Mouse (Mus musculus) CD8-positive naive resting alpha-beta T cell, adult 57 days (primary cell): ENCODE measurements around the gene Zfp663. TPM values are rescaled to one million over a fixed set of nuclear protein-coding genes. Genes with fewer than 3 reads are reported as not detected.

ENCODE experiments used
- total RNA-seq: library from RNA; stranded (reverse); gene quantifications from one replicate; pipeline ENCODE4 v1.2.4, GENCODE M21; 2023

Zfp663 gene
- total RNA-seq = not detected

DNA sequence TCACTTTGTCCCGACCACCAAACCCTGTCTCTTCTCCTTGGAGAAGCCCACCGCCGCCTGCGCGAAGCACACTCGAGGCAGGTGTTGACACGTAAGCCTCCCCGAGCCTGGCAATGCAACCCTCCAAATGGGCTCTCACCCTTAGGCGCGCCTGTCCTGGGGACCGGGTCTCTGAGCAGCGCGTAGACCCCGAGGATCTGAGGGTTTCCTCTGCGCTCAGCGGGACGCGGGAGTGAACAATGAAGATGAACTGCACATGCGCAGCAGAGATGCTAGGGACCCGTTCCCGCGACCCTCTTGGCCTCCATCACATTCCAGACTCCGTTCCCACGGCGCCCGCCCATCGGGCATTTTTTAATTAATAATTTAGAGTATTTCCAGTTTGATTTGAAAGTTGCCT lies at the start of gene Zfp663:
Zfp663 (minus strand) TSS at position 234 of the 400 bp plus-strand sequence.

DNA sequence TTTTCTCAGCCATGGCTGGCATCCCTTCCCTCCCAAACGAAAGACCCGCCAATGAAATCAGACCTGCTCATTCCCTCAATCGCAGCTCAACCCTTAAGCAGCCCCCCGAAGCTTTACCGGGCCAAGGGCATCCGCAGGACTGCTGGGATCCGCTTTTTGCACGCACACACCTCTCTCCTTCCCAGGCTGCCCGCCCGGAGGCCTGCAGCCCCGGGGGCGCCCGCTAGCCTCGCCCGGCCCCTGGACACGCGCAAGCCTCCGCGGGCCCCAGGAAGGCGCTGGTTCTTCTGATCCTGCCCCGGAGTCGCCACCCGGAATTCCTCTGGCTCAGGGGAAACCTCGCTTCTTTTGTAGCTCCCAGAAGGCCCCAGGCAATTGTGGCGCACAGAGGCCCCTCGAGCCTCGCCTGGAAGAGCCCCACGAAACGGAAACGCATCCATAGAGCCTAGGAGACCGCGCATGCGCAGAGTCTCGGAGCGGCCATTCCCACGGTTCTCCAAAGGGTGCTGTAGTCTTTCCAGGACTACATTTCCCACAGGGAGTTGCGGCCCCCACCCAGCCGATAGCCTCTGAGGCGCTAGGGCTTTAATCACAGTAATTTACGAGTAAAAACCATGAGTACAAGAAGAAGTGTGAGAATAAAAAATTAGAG lies 19.4 kb upstream of the Zfp663 start, which contains the start of gene Zfp334:
Zfp334 (minus strand) TSS at position 416 of the 652 bp plus-strand sequence.

DNA sequence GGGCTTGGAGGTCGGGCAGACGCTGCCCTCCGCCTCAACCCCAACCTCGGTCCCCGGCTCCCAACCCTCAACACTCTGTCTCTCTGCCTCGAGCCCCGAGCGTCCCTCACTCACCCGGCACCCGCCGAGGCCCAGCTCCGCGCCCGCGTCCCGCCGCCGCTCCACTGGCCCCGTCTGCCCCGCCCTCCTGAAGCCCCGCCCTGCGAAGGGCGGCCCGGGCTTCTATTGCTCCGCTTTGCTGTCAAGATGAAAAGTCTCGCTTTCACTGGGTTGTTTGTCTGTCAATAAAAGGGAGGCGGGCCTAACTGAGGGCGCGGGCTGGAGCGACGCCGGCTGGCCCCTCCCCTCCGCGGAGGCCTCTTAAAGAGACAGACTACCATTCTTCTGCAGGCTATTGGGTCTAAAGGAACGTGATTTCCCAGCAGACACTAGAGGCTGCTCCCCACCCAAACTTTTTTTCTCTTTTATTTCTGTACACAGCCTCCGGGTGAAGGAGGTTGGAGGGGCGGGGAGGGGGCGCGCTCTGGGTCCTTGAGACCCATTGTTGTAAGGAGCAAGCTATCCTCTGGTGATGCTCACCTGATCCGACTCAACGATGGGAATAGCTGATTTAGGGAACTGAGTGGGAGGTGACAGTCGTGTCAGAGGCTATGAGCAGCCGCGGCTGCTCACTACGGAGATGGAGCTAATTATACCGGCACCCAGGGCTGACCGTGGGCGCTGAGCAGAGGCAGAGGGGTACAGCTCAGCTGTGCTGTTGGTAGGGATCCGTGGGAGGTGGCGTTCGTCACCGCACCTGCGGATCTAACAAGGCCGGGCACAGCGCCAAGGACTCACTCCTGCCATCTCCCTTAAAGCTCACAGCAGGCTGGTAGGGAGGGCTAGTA lies 42.0 kb downstream of the Zfp663 start, which contains the start of gene Elmo2:
Elmo2 (minus strand) TSS at position 176 of the 887 bp plus-strand sequence.

Other genes with a start within 250 kb of the Zfp663 start
- gene Cdh22, start 133.9 kb downstream of the Zfp663 start, total RNA-seq = not detected
- gene Slc35c2, start 80.9 kb downstream of the Zfp663 start, total RNA-seq = 31.0 TPM
- gene Elmo2, start 42.2 kb downstream of the Zfp663 start, total RNA-seq = 39.3 TPM
- not detected for gene Zfp334, start 19.5 kb upstream of the Zfp663 start, total RNA-seq
- gene Ocstamp, start 31.7 kb upstream of the Zfp663 start, total RNA-seq = 0.18 TPM
- gene Slc13a3, start 104.5 kb upstream of the Zfp663 start, total RNA-seq = not detected
- 17.3 TPM for gene Trp53rka, start 124.6 kb upstream of the Zfp663 start, total RNA-seq
- not detected for gene Slc2a10, start 135.1 kb upstream of the Zfp663 start, total RNA-seq
- 26.4 TPM for gene Eya2, start 226.3 kb upstream of the Zfp663 start, total RNA-seq